Comparison of ENCODE assay signal across 8 mouse cellular contexts in genomic region chr8:123752773-123753468, GRCm38 (mm10). TPM values are rescaled to one million over a fixed set of nuclear protein-coding genes. Genes with fewer than 3 reads are reported as not detected.
DNase-seq lines count a peak whose midpoint lies in the region; ATAC-seq lines count a peak whose summit lies in the region.

No protein-coding gene starts in this region.

- H3K9me3 ChIP-seq in neural tube, embryonic 11.5 days (ENCODE audit: control insufficient read depth, low read length) = no peaks in the 10 kb centered on the region

- H3K4me2 ChIP-seq in neural tube, embryonic 11.5 days (ENCODE audit: low read depth) = no peak overlapping the region

- 54% methylated on average over 13 of the region's 13 CpGs for WGBS in neural tube, embryonic 11.5 days

- no peaks in the 10 kb centered on the region for H3K27me3 ChIP-seq in neural tube, embryonic 11.5 days (ENCODE audit: control insufficient read depth, insufficient read depth, low read length)

- no peaks in the 10 kb centered on the region for H3K36me3 ChIP-seq in neural tube, embryonic 11.5 days (ENCODE audit: control insufficient read depth, insufficient read depth, low read length)

- ATAC-seq in neural tube, embryonic 11.5 days (ENCODE audit: insufficient read depth, low FRiP score, low TSS enrichment) = no peak

- intact Hi-C loops in left cerebral cortex, postnatal 25 days (cut with DNase I) = no loop called here

- no peak overlapping the region for H3K4me3 ChIP-seq in neural tube, embryonic 11.5 days (ENCODE audit: low read depth, low read length)

- DNase-seq in kidney, postnatal 10 days = peak; percentile 41
- no peak for DNase-seq in kidney, adult 11 months
- DNase-seq in ZHBTc4 (ENCODE audit: low read depth, low spot score) = peak; percentile 47
- DNase-seq in heart, postnatal 4 days = peak; percentile 66
- DNase-seq in neural tube, embryonic 11.5 days (ENCODE audit: low spot score) = peak; percentile 67
- DNase-seq in left cerebral cortex, postnatal 25 days (ENCODE audit: low spot score in 2 of 2) = no peak
- no peak for DNase-seq in spleen, postnatal 14 days (ENCODE audit: low spot score in 2 of 2)
- DNase-seq in frontal cortex, postnatal 10 days (ENCODE audit: low spot score in 2 of 2) = no peak

- H3K4me1 ChIP-seq in neural tube, embryonic 11.5 days (ENCODE audit: control insufficient read depth, insufficient read depth, low read length) = peaks cover 11% of the 10 kb centered on the region

- no peak overlapping the region for H3K9ac ChIP-seq in neural tube, embryonic 11.5 days (ENCODE audit: low read length)

- 0 out of 2 replicates have a peak overlapping the region, but pooled peaks have one; percentile 20 for H3K27ac ChIP-seq in neural tube, embryonic 11.5 days (ENCODE audit: low read depth, low read length)

RNA-seq across cellular contexts. Expression of gene Rab4a, which starts 52.9 kb away (rescaled TPM):
- 10 to 100 TPM in 1 of 2 experiments, 1 to 10 TPM in 1; 9.4 to 12.0 TPM for total RNA-seq in heart, postnatal 4 days (2021)
- 66.1 and 71.4 TPM in 2 replicates for polyA plus RNA-seq in neural tube, embryonic 11.5 days (2014; fragmentation: Nextera tagmentation; extraction: Ambion mirVana)
- total RNA-seq in left cerebral cortex, postnatal 25 days (2021) = 10 to 100 TPM; 45.0 to 47.0 TPM

Comparison
In these comparisons a context has a peak if more than half of its experiments do, and no peak if none do; other contexts are left out.
1. DNase-seq: peak in kidney, postnatal 10 days (single experiment), ZHBTc4 (single experiment), heart, postnatal 4 days (single experiment) and neural tube, embryonic 11.5 days (single experiment); none in kidney, adult 11 months (single experiment), left cerebral cortex, postnatal 25 days (0 of 2), spleen, postnatal 14 days (0 of 2) and frontal cortex, postnatal 10 days (0 of 2).